Mouse (Mus musculus) heart, embryonic 13.5 days (tissue): Measurements from ENCODE around the gene Ccdc54. TPM values are rescaled to one million over a fixed set of nuclear protein-coding genes. Genes with fewer than 3 reads are reported as not detected.

ENCODE experiments used
- ATAC-seq: fragments of 200-750 bp; cut with Nextera tagmentation; 2 replicates; pipeline ENCODE4 v1.8.0; 2017; ENCODE audit warnings: moderate TSS enrichment; ENCODE audit not compliant: insufficient number of reproducible peaks, low FRiP score, low TSS enrichment; ENCODE audit errors: extremely low read depth
- H3K27ac ChIP-seq: fragments of 300-500 bp; sonication (generic); replicated peaks from 2 replicates; pipeline ENCODE4 v1.5.1; 2015; ENCODE audit warnings: moderate library complexity, mild to moderate bottlenecking, inconsistent platforms
- H3K27me3 ChIP-seq: fragments of 300-500 bp; sonication (generic); replicated peaks from 2 replicates; pipeline ENCODE4 v1.6.1; 2015; ENCODE audit warnings: mild to moderate bottlenecking, inconsistent platforms
- H3K36me3 ChIP-seq: fragments of 300-500 bp; sonication (generic); 2 replicates; pipeline ENCODE4 v1.6.1; 2015; ENCODE audit warnings: mild to moderate bottlenecking, inconsistent platforms
- H3K4me1 ChIP-seq: fragments of 300-500 bp; sonication (generic); 2 replicates; pipeline ENCODE4 v1.6.1; 2015; ENCODE audit warnings: inconsistent platforms
- H3K4me2 ChIP-seq: fragments of 300-500 bp; sonication (generic); 2 replicates; pipeline ENCODE4 v1.6.1; 2015; ENCODE audit warnings: inconsistent platforms, mild to moderate bottlenecking, moderate library complexity
- H3K4me3 ChIP-seq: fragments of 300-500 bp; sonication (generic); 2 replicates; pipeline ENCODE4 v1.5.1; 2015; ENCODE audit warnings: moderate library complexity, mild to moderate bottlenecking, inconsistent platforms
- H3K9ac ChIP-seq: fragments of 300-500 bp; sonication (generic); 2 replicates; pipeline ENCODE4 v1.6.1; 2015; ENCODE audit warnings: inconsistent platforms, mild to moderate bottlenecking, moderate library complexity
- H3K9me3 ChIP-seq: fragments of 300-500 bp; sonication (generic); 2 replicates; pipeline ENCODE4 v1.6.1; 2016; ENCODE audit warnings: inconsistent platforms
- WGBS: fragments of 180-500 bp; shearing (Covaris S2); methylation state at CpG from one replicate; pipeline ENCODE4 v1.1.7; 2015; ENCODE audit warnings: mixed read lengths; 5-methylcytosine and 5-hydroxymethylcytosine counted together
- polyA plus RNA-seq: library from polyadenylated mRNA; unstranded; fragments of >200 nt; fragmentation: Nextera tagmentation; extraction: Ambion mirVana; gene quantifications from 2 replicates; pipeline ENCODE4 v1.2.1, GENCODE M21; 2015

The Ccdc54 gene
- polyA plus RNA-seq, 1 experiment from 2014 or later: not detected

GRCm38 (mm10) chr16:50593361-50593760, 2.4 kb upstream of the Ccdc54 start:
- H3K4me1 ChIP-seq: no peaks in the 10 kb centered on the region
- H3K9me3 ChIP-seq: no peaks in the 10 kb centered on the region
- WGBS: 66% methylated on average over 11 of the region's 11 CpGs
- H3K9ac ChIP-seq: no peak overlapping the region
- H3K27ac ChIP-seq: no peak overlapping the region
- H3K4me2 ChIP-seq: no peak overlapping the region
- H3K36me3 ChIP-seq: no peaks in the 10 kb centered on the region
- no peaks in the 10 kb centered on the region for H3K27me3 ChIP-seq
- H3K4me3 ChIP-seq: no peak overlapping the region
- no peak for ATAC-seq

DNA sequence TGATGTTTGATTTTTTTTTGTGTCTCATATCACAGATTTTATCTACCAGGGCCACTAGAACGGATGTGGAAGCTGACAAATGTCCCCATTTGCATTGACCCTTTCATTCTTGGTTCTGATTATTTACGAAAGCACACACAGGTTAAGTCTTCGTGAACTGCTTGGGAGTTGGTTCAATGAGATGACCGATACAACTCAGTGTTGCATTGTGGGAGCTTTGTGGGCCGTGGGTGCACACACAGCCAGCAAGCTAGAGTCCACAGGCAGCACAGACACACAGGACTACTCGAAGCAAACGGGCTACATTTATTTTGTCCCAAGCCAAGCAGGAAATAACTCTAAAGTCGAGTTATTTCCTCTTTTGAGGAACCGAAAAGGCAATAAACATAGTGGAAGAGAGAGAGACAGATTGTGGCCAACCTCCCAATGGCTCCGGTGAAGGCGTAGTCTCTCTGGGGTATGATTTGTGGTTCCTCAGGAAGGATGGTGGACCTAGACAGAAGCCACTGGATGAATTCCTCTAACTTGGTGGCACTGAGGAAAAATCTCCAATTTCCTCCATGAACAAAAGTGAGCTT, 1.3 kb downstream of the Ccdc54 start:
- Histone ChIP-seq H3K4me3 (no peak overlapping the region), H3K36me3 (no peaks in the 10 kb centered on the region), H3K9me3 (no peaks in the 10 kb centered on the region), H3K9ac (no peak overlapping the region), H3K27me3 (no peaks in the 10 kb centered on the region), H3K4me1 (no peaks in the 10 kb centered on the region), H3K27ac (no peak overlapping the region), H3K4me2 (no peak overlapping the region)
- 66% methylated on average over 11 of the region's 11 CpGs for WGBS
- no peak for ATAC-seq

- no peaks in the 10 kb centered on the region for H3K27me3 ChIP-seq
- no peak overlapping the region for H3K4me2 ChIP-seq
- no peak overlapping the region for H3K27ac ChIP-seq
- ATAC-seq: no peak
- 70% methylated on average over 1 of the region's 1 CpGs for whole genome bisulfite sequencing
- H3K4me1 ChIP-seq: no peaks in the 10 kb centered on the region
- H3K36me3 ChIP-seq: no peaks in the 10 kb centered on the region
- H3K9me3 ChIP-seq: no peaks in the 10 kb centered on the region
- H3K9ac ChIP-seq: no peak overlapping the region
- no peak overlapping the region for H3K4me3 ChIP-seq
Observed at GRCm38 (mm10) chr16:50588191-50588590, 2.8 kb downstream of the Ccdc54 start.

DNA sequence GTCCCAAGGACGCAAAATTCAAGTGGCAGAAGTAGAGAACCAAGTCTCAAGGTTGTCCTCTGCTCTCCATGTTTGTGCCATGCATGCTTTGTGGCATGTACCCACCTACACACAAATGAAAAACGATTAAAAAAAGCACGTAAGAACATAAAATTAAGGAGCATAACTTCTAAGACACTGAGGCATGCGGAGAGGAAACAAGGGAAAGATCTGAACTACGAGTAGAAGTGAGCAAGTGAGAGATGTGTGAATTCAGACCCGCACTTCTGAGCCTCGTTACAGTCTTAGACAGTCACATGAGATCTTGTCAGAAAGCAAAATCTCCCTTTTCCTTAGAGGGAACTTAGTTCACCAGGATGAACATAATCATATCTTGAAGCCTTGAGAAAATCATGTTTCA, 3.8 kb downstream of the Ccdc54 start:
- Histone ChIP-seq H3K4me2 (no peak overlapping the region), H3K4me3 (no peak overlapping the region), H3K27ac (no peak overlapping the region), H3K4me1 (no peaks in the 10 kb centered on the region), H3K9me3 (no peaks in the 10 kb centered on the region), H3K27me3 (no peaks in the 10 kb centered on the region), H3K9ac (no peak overlapping the region), H3K36me3 (no peaks in the 10 kb centered on the region)
- ATAC-seq: no peak
- WGBS: 70% methylated on average over 7 of the region's 7 CpGs

- Histone ChIP-seq H3K4me3 (no peak overlapping the region), H3K27ac (no peak overlapping the region), H3K36me3 (no peaks in the 10 kb centered on the region), H3K4me1 (no peaks in the 10 kb centered on the region), H3K9me3 (no peaks in the 10 kb centered on the region), H3K4me2 (no peak overlapping the region), H3K9ac (no peak overlapping the region), H3K27me3 (no peaks in the 10 kb centered on the region)
- 70% methylated on average over 6 of the region's 6 CpGs for WGBS
- no peak for ATAC-seq
Observed at GRCm38 (mm10) chr16:50578361-50578760, 12.6 kb downstream of the Ccdc54 start.

GRCm38 (mm10) chr16:50572557-50572956, 18.4 kb downstream of the Ccdc54 start:
- Histone ChIP-seq H3K9ac (no peak overlapping the region), H3K4me2 (no peak overlapping the region), H3K4me3 (no peak overlapping the region), H3K9me3 (no peaks in the 10 kb centered on the region), H3K27me3 (no peaks in the 10 kb centered on the region), H3K36me3 (no peaks in the 10 kb centered on the region), H3K4me1 (no peaks in the 10 kb centered on the region), H3K27ac (no peak overlapping the region)
- ATAC-seq: no peak
- 67% methylated on average over 13 of the region's 13 CpGs for WGBS

DNA sequence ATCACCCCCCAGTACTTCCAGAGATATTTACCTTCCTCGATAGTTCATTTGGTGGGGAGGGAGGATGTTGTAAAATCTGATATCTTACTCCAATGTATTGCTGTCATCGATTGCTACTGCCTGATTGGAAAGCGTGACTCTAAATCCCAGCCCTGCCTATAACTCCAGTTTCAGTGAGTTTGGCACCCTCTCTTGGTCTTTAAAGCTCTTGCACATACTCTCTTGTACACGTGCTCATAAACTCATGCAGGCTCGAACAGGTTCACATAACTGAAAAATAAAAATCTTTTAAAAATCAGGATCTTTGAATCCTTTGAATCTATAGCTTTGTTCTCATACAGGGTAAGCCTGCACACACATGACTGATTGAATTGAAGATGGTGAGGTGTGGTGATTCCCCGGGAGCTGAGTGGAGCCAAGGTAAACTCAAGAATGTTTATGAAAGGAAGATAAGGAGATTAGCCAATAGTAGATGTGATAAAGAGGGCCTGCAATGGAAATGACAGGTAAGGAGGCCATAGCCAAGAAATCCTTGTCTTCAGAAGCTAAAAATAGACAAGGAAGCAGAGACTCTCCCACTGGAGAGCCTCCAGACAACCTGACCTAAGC, 31.7 kb downstream of the Ccdc54 start:
- no peak for ATAC-seq
- 67% methylated on average over 6 of the region's 6 CpGs for WGBS

GRCm38 (mm10) chr16:50553828-50554227, 37.1 kb downstream of the Ccdc54 start:
- Histone ChIP-seq H3K36me3 (no peaks in the 10 kb centered on the region), H3K4me3 (no peak overlapping the region), H3K9me3 (no peaks in the 10 kb centered on the region), H3K27me3 (no peaks in the 10 kb centered on the region), H3K4me1 (no peaks in the 10 kb centered on the region), H3K4me2 (no peak overlapping the region), H3K27ac (no peak overlapping the region), H3K9ac (no peak overlapping the region)
- no peak for ATAC-seq
- 48% methylated on average over 2 of the region's 2 CpGs for WGBS

More for the DNA sequence above, 31.7 kb downstream of the Ccdc54 start:
- no peaks in the 10 kb centered on the region for H3K9me3 ChIP-seq
- no peak overlapping the region for H3K9ac ChIP-seq
- H3K36me3 ChIP-seq: no peaks in the 10 kb centered on the region
- H3K4me3 ChIP-seq: no peak overlapping the region
- no peaks in the 10 kb centered on the region for H3K27me3 ChIP-seq
- no peak overlapping the region for H3K4me2 ChIP-seq
- 0 out of 2 replicates have a peak, but pooled peaks cover 5% of the 10 kb centered on the region for H3K4me1 ChIP-seq
- H3K27ac ChIP-seq: no peak overlapping the region

DNA sequence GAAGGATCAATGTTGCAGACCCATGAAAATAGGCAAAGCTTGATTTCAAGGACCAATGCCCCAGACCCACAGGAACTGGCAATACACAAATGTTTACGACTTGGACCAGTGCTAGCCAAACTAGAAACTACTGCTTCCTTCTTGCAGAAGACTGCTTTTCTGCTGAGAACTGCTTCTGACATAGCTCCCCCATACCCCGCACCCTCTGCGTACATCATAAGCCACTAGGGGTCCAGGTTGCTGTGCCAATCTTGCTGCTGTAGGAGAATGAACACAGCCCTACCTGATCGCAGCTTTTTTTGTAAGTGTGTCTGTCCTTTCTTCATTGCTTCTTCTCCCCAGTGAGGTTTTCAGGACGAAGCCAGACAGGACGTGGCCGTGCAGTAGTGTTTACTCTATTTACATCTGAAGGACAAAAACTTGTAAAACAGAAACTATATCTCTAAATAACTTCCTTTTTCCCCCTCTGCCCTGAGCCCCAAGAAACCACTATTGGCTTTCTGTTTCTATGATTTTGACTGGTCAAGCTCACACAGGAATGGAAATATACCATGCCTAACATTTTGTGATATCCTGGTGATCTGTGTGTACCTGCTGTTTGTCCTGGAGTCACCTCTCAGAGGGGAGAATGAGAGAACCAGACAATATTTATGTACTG, 39.0 kb downstream of the Ccdc54 start:
- no peak for ATAC-seq
- H3K27me3 ChIP-seq: no peaks in the 10 kb centered on the region
- WGBS: 63% methylated on average over 7 of the region's 7 CpGs
- no peak overlapping the region for H3K9ac ChIP-seq
- no peaks in the 10 kb centered on the region for H3K36me3 ChIP-seq
- no peak overlapping the region for H3K4me3 ChIP-seq
- H3K27ac ChIP-seq: no peak overlapping the region
- H3K4me2 ChIP-seq: no peak overlapping the region
- no peaks in the 10 kb centered on the region for H3K9me3 ChIP-seq
- no peaks in the 10 kb centered on the region for H3K4me1 ChIP-seq

GRCm38 (mm10) chr16:50550927-50551326, 40.0 kb downstream of the Ccdc54 start:
- ATAC-seq: no peak
- no peaks in the 10 kb centered on the region for H3K9me3 ChIP-seq
- H3K4me2 ChIP-seq: no peak overlapping the region
- no peaks in the 10 kb centered on the region for H3K27me3 ChIP-seq
- no peaks in the 10 kb centered on the region for H3K36me3 ChIP-seq
- no peaks in the 10 kb centered on the region for H3K4me1 ChIP-seq
- H3K9ac ChIP-seq: no peak overlapping the region
- no peak overlapping the region for H3K27ac ChIP-seq
- 79% methylated on average over 5 of the region's 5 CpGs for WGBS
- no peak overlapping the region for H3K4me3 ChIP-seq

DNA sequence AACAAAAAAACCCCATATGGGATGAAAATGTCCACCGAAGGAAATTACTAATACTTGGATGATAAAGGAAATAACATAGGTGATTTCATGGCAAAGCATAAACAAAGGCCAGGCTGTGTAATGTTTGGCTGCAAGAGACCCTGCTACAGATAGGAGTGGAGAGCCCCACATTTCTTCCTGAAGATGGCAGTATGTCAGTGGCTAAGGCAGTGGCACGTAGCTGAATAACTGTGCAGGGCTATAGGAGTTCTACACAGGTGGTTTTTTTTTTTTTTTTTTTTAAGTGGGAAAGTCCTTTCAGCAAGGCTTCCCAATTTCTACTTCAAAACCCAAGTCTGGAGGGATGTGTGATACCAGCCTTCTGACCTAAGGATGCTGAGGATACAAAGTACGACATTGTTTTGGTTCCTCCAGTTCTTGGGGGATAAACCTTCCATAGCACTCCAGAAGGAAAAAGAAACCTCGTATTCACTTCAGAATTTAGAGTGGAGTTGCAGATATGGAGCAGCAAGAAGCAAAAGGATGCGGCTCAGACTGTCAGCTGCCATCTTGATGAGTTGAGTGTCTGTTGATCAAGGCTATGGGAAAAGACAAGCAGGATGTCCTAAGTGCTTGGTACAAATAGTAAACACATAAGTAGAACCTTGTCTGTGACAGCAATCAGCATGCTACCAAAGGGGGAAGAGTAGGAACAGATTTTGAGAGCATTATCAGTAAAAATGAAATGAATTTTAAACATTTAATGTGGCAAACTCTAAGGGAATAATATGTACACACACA, 48.2 kb downstream of the Ccdc54 start:
- no peaks in the 10 kb centered on the region for H3K27me3 ChIP-seq
- WGBS: 45% methylated on average over 5 of the region's 5 CpGs
- no peaks in the 10 kb centered on the region for H3K9me3 ChIP-seq
- H3K27ac ChIP-seq: no peak overlapping the region
- H3K4me3 ChIP-seq: no peak overlapping the region
- H3K4me2 ChIP-seq: no peak overlapping the region
- H3K36me3 ChIP-seq: no peaks in the 10 kb centered on the region
- no peak for ATAC-seq
- no peak overlapping the region for H3K9ac ChIP-seq
- H3K4me1 ChIP-seq: no peaks in the 10 kb centered on the region
